Mouse (Mus musculus): ENCODE results near the gene Sergef.

DNA sequence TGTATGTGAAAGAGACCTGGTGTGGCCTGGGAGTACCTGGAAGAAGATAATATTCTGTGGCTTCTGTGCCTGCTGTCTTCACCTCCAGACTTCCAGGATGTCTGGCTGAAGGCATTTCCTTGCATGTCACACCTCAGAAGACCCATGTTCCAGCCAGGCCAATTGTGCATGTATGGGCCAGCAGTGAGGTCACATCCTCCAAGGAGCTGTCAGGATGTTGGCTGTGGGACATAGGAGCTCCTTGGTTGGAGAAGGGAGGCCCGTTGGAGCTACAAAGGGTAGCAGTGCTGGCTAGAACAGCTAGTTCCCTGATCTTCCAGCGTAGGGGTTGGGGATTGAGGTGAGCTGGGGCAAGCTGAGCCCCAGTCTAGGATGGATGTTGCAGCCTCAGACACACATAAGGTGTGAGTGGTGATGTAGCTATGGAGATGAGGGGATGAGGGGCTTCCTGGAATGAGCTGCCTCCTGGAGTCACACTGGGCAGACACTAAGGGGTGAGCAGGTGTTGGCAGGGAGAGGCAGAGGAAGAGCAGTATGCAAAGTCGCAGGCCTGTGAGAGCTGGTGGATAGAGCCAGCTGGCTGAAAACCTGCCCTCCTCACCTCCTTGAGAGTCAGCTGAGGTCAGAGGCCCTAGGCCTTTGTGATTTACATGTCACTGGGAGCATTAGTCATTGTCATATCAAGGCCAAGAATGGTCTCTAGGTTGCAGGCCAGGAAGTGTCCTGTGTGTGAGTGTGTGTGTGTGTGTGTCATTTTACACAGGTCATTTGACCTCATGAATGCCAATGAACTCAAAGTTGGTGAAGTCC, 238.0 kb downstream of the Sergef start:
- TF ChIP-seq POLR2A (IDR thresholded peaks at IDR 0.05; ENCODE audit: insufficient read depth, low read depth, low read length) (no peak), CTCF (IDR thresholded peaks at IDR 0.05; ENCODE audit: insufficient read depth, low read depth, low read length) (no peak)

Measured in olfactory bulb, adult 2 months (tissue).